Mouse (Mus musculus): ENCODE measurements around the gene Stard9. TPM values are rescaled to one million over a fixed set of nuclear protein-coding genes. Genes with fewer than 3 reads are reported as not detected.

The Stard9 gene
- 0.99 and 1.0 TPM in 2 replicates for polyA plus RNA-seq (2015; fragmentation: Nextera tagmentation; extraction: Ambion mirVana)

DNA sequence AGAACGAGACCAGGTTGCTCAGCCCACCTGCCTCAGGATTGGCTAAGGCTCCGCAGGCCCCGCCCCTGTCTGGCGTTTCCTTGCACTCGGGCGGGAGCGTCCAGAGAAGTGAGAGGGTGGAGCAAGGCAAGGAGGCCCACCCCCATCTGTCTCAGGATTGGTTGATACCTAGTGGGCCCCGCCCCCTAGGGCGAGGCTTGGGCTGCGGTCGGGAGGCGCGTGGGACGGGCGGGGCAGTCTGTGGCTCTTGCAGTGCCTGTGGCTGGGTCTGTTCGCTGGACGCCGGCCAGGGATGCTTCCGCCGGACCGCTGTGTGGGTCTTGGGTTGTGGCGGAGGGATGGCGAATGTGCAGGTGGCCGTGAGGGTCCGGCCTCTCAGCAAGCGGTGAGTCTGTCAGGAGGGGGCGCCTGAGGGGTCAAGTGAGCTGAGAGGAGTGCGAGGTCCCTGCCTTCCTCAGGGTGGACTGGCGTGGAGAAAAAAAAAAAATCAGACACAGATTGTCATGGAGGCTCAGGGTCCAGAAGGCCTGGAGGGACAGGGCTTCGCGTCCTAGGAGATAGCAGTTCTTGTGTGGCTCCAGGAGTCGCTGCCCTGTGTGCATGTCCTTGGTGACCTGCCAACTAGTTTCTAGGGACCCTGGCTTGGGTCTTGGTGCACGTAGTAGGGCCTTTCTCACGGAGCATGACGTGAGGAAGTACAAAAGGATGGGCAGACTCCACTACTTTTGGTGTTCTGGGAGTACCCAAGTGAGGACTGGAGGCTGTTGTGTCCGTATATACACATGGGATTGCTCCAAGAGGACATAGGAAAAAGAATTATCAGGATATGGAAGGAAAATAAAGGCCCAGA is at the start of gene Stard9:
TSS of gene Stard9 (plus strand) at position 236 of the 850 bp plus-strand sequence.
- ATAC-seq (ENCODE audit: insufficient read depth), result peak; percentile 99
- peak within 1 kb of the TSS; percentile 87 for H3K4me2 ChIP-seq
- 3% methylated on average over 36 of the region's 36 CpGs for WGBS (ENCODE audit: insufficient replicate concordance)
- peak within 1 kb of the TSS; percentile 59 for H3K4me3 ChIP-seq (replicated peaks)
- 0 out of 2 replicates have a peak within 1 kb of the TSS, but pooled peaks have one; percentile 41 for H3K27ac ChIP-seq (replicated peaks)
- peaks cover 42% of the 10 kb centered on the region for H3K4me1 ChIP-seq (replicated peaks)
- H3K9ac ChIP-seq, result peak within 1 kb of the TSS; percentile 48
- no peaks in the 10 kb centered on the region for H3K9me3 ChIP-seq (replicated peaks)
- H3K36me3 ChIP-seq (replicated peaks), result 0 out of 2 replicates have a peak, but pooled peaks cover 3% of the 10 kb centered on the region
- peaks cover 23% of the 10 kb centered on the region for H3K27me3 ChIP-seq

DNA sequence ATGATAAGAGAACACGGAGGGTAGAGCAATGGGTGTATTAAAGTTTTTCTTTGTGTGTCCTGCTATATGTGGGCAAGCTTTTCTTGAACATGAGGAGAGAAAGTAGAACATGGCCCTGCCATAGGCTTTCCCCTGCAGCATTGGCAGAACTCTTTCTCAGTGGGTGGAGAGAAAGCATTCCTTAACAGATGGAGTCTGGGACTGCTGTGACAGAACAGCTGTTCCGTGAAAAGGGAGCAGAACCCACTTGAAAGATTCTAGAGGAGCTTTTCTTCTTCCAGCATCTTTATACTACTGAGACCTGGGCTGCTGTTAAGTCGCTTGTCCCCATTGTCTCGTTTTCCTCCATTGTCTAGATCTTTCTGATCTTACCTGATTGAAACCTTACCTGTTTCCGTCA is 39.2 kb upstream of the Stard9 start:
- Histone ChIP-seq H3K9ac (no peak overlapping the region), H3K27ac (replicated peaks) (no peak overlapping the region), H3K4me2 (no peak overlapping the region), H3K27me3 (no peaks in the 10 kb centered on the region), H3K4me1 (replicated peaks) (no peaks in the 10 kb centered on the region), H3K36me3 (replicated peaks) (peaks cover 51% of the 10 kb centered on the region), H3K4me3 (replicated peaks) (no peak overlapping the region), H3K9me3 (replicated peaks) (no peaks in the 10 kb centered on the region)
- 76% methylated on average over 5 of the region's 5 CpGs for WGBS (ENCODE audit: insufficient replicate concordance)
- no peak for ATAC-seq (ENCODE audit: insufficient read depth)

GRCm38 (mm10) chr2:120592227-120592626 is 36.7 kb upstream of the Stard9 start:
- no peaks in the 10 kb centered on the region for H3K9me3 ChIP-seq (replicated peaks)
- ATAC-seq (ENCODE audit: insufficient read depth), result no peak

GRCm38 (mm10) chr2:120597734-120598133 is 31.2 kb upstream of the Stard9 start:
- Histone ChIP-seq H3K27ac (replicated peaks) (no peak overlapping the region), H3K9me3 (replicated peaks) (no peaks in the 10 kb centered on the region), H3K36me3 (replicated peaks) (peaks cover 70% of the 10 kb centered on the region), H3K4me1 (replicated peaks) (no peaks in the 10 kb centered on the region), H3K9ac (no peak overlapping the region), H3K27me3 (no peaks in the 10 kb centered on the region), H3K4me3 (replicated peaks) (no peak overlapping the region), H3K4me2 (no peak overlapping the region)
- no peak for ATAC-seq (ENCODE audit: insufficient read depth)
- 71% methylated on average over 2 of the region's 2 CpGs for WGBS (ENCODE audit: insufficient replicate concordance)

More at GRCm38 (mm10) chr2:120592227-120592626, 36.7 kb upstream of the Stard9 start:
- no peaks in the 10 kb centered on the region for H3K4me1 ChIP-seq (replicated peaks)
- H3K4me2 ChIP-seq, result no peak overlapping the region
- WGBS (ENCODE audit: insufficient replicate concordance), result 80% methylated on average over 1 of the region's 1 CpGs
- H3K27ac ChIP-seq (replicated peaks), result no peak overlapping the region
- no peak overlapping the region for H3K9ac ChIP-seq
- H3K27me3 ChIP-seq, result no peaks in the 10 kb centered on the region
- peaks cover 50% of the 10 kb centered on the region for H3K36me3 ChIP-seq (replicated peaks)
- no peak overlapping the region for H3K4me3 ChIP-seq (replicated peaks)

DNA sequence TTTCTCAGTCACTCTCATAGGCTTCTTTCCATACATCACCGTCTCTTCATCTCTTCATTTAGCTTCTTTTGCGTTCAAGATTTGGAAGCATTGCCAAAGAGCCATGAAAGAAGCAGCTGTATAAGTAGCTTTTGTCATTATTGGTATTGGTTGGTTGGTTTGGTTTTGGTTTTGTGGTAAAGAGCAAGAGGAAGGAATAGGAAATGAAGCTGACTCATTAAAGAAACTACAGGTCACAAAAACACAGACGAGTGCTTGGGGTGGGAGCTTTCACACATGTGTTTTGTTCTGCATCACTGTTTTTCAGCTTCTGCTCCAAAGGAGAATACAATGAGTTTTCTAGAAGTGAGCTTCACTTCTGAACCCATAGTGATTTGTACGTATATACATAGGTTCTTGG is 29.4 kb upstream of the Stard9 start:
- H3K36me3 ChIP-seq (replicated peaks), result peaks cover 74% of the 10 kb centered on the region
- 77% methylated on average over 4 of the region's 4 CpGs for WGBS (ENCODE audit: insufficient replicate concordance)

GRCm38 (mm10) chr2:120606021-120606690 is 22.8 kb upstream of the Stard9 start:
- Histone ChIP-seq H3K9me3 (replicated peaks) (no peaks in the 10 kb centered on the region), H3K27ac (replicated peaks) (no peak overlapping the region), H3K4me3 (replicated peaks) (no peak overlapping the region), H3K9ac (no peak overlapping the region), H3K4me2 (no peak overlapping the region), H3K36me3 (replicated peaks) (peaks cover 33% of the 10 kb centered on the region), H3K27me3 (no peaks in the 10 kb centered on the region), H3K4me1 (replicated peaks) (peaks cover 29% of the 10 kb centered on the region)
- 80% methylated on average over 6 of the region's 6 CpGs for WGBS (ENCODE audit: insufficient replicate concordance)
- ATAC-seq (ENCODE audit: insufficient read depth), result no peak

More for the DNA sequence above, 29.4 kb upstream of the Stard9 start:
- Histone ChIP-seq H3K4me1 (replicated peaks) (no peaks in the 10 kb centered on the region), H3K27me3 (no peaks in the 10 kb centered on the region), H3K4me2 (no peak overlapping the region), H3K27ac (replicated peaks) (no peak overlapping the region), H3K4me3 (replicated peaks) (no peak overlapping the region), H3K9ac (no peak overlapping the region), H3K9me3 (replicated peaks) (no peaks in the 10 kb centered on the region)
- ATAC-seq (ENCODE audit: insufficient read depth), result no peak

DNA sequence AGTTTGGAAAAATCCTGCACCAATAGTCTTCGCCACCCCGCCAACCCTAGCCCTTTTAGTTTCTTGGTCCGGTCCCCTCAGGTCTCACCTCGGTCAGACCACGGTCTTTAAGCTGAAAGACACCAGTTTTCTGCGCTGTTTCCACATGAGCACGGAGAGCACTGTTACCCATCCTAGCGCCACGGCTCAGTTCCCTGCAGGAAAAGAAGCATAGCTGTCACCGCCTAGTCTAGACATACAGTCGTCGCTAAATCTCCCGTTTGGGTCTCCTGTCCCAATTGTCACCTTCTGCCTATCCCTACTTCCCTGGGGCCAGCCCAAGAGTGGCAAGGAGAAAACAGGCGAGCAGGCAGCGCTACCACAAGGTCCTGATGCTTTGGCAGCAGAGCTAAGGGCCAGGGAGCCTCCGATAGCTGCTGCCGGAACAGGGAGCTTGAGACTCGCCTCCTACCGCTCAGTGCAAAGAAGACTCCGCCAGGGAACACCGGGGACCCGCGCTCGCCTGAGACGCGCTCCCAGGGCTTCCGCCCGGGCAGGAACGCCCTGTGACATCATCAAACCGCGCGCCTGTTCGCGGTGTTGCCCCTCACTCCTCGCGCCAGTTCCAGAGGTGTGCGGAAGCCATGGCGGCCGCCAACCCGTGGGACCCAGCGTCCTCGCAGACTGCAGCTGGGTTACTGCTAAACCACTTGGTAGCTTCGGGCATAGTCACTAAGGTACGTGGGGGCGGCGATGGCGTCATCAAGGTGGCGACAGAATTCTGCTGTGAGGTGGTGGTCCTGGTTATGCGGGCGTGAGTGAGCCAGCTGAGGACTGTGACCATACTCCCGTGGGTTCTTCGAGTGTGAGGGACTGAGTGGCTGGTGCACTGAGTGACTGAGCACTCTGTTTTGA is 19.8 kb upstream of the Stard9 start, which contains the start of the genes Haus2 and Lrrc57:
TSS of gene Haus2 (plus strand) at position 554 of the 894 bp plus-strand sequence.
TSS of gene Lrrc57 (minus strand) at position 691 of the 894 bp plus-strand sequence.
- WGBS (ENCODE audit: insufficient replicate concordance), result under 1% methylated on average over 52 of the region's 52 CpGs
- H3K36me3 ChIP-seq (replicated peaks), result peaks cover 28% of the 10 kb centered on the region
- H3K27me3 ChIP-seq, result no peaks in the 10 kb centered on the region
- H3K4me1 ChIP-seq (replicated peaks), result peaks cover 36% of the 10 kb centered on the region
- peak within 1 kb of the TSS; percentile 80 for H3K4me3 ChIP-seq (replicated peaks)
- no peaks in the 10 kb centered on the region for H3K9me3 ChIP-seq (replicated peaks)
- ATAC-seq (ENCODE audit: insufficient read depth), result peak; percentile 95
- H3K9ac ChIP-seq, result peak within 1 kb of the TSS; percentile 89
- peak within 1 kb of the TSS; percentile 95 for H3K27ac ChIP-seq (replicated peaks)
- peak within 1 kb of the TSS; percentile 74 for H3K4me2 ChIP-seq

- no peak overlapping the region for H3K27ac ChIP-seq (replicated peaks)
- 62% methylated on average over 5 of the region's 5 CpGs for WGBS (ENCODE audit: insufficient replicate concordance)
These were observed 12.4 kb upstream of the Stard9 start for GRCm38 (mm10) chr2:120616279-120617163.

GRCm38 (mm10) chr2:120619538-120619937 is 9.4 kb upstream of the Stard9 start:
- ATAC-seq (ENCODE audit: insufficient read depth), result no peak
- Histone ChIP-seq H3K27me3 (no peaks in the 10 kb centered on the region), H3K9me3 (replicated peaks) (no peaks in the 10 kb centered on the region), H3K9ac (no peak overlapping the region), H3K4me2 (no peak overlapping the region), H3K4me3 (replicated peaks) (no peak overlapping the region), H3K27ac (replicated peaks) (no peak overlapping the region), H3K4me1 (replicated peaks) (no peaks in the 10 kb centered on the region), H3K36me3 (replicated peaks) (peaks cover 37% of the 10 kb centered on the region)
- 97% methylated on average over 1 of the region's 1 CpGs for WGBS (ENCODE audit: insufficient replicate concordance)

More at GRCm38 (mm10) chr2:120616279-120617163, 12.4 kb upstream of the Stard9 start:
- no peaks in the 10 kb centered on the region for H3K27me3 ChIP-seq
- peaks cover 55% of the 10 kb centered on the region for H3K36me3 ChIP-seq (replicated peaks)
- peaks cover 4% of the 10 kb centered on the region; the same call in 1 of the 2 replicates for H3K4me1 ChIP-seq (replicated peaks)
- ATAC-seq (ENCODE audit: insufficient read depth), result no peak
- no peak overlapping the region for H3K9ac ChIP-seq
- no peak overlapping the region for H3K4me3 ChIP-seq (replicated peaks)
- H3K9me3 ChIP-seq (replicated peaks), result no peaks in the 10 kb centered on the region
- H3K4me2 ChIP-seq, result no peak overlapping the region

- no peak overlapping the region for H3K27ac ChIP-seq (replicated peaks)
- H3K9ac ChIP-seq, result no peak overlapping the region
- no peak overlapping the region for H3K4me3 ChIP-seq (replicated peaks)
- H3K27me3 ChIP-seq, result no peaks in the 10 kb centered on the region
- no peaks in the 10 kb centered on the region for H3K9me3 ChIP-seq (replicated peaks)
- no peak overlapping the region for H3K4me2 ChIP-seq
- peaks cover 16% of the 10 kb centered on the region for H3K36me3 ChIP-seq (replicated peaks)
- ATAC-seq (ENCODE audit: insufficient read depth), result no peak
- H3K4me1 ChIP-seq (replicated peaks), result 0 out of 2 replicates have a peak, but pooled peaks cover 3% of the 10 kb centered on the region
These were observed 6.0 kb upstream of the Stard9 start for GRCm38 (mm10) chr2:120622920-120623319.
